Mouse (Mus musculus): ENCODE measurements around the gene Rgl2. TPM values are rescaled to one million over a fixed set of nuclear protein-coding genes. Genes with fewer than 3 reads are reported as not detected.

Gene Rgl2
- 184 TPM for polyA plus RNA-seq (2017; shearing (Covaris generic))

GRCm38 (mm10) chr17:33929371-33930279 lies at the start of gene Rgl2:
TSS of gene Rgl2 (plus strand) at chr17:33929543.

DNA sequence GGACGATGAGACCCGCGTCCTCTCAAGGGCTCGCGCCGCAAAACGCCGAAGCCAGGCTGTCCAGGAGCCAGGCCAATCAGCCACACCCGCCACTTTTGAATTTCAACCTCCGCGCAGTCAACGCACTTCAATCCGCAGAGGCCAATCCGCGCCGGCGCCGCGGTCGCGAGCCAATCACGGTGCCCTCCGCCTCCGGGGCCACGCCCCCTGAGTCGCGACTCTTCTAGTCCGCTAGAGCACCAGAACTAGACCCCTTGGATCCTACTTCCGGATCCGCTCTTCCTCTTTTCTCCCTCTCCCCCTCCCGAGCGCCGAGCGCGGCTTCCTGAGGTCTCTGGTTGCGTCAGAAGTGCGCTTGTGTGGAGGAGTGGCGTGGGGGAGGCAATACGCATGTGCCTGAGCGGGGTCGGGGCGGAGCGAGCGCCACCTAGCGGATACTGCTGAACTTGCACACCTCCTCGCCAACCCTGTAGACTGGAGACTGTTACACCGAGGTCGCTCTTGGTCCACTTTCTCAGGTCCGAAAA lies 38.7 kb upstream of the Rgl2 start, which contains the start of gene Kifc1:
TSS of gene Kifc1 (minus strand) at position 129 of the 527 bp plus-strand sequence.

GRCm38 (mm10) chr17:33904835-33905234 lies 24.5 kb upstream of the Rgl2 start, which contains the start of gene Platr17:
TSS of gene Platr17 (plus strand) at chr17:33905135.

DNA sequence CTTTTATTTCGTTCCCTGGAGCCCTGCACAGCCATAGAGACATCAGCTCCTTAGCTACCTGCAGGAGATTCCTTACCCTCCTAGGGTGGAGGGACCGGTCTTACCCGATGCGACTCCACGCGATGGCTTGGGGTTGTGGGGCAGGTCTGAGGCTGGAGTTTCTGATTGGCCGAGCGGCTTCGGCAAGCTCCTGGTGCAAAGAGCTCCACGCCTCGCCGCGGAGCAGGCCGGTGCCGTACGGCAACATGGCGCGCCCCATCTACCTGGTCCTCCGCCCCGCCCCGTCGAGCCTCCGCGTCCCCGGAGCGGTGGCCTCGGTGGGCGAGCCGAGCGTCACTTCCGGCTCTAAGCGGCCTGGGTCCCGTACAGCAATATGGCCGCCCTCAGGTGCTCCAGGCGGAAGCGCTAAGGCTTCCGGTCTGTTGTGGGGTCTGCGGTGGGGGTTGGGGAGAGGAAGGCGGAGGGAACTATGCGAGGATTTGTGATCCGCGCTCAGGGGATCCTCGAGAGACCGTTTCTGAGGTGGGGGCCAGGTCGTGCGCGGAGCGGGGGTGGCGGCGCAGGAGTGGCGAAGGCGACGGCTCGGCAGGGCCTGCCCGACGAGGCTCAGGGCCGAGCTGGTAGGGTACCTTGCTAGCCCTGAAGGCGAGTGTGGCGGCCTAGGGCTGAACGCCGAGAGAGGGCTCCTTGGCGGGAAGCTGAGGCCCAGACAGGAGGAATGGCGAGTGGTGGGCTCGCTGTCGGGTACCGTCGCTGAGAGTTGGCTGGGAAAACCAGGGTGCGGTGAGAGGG lies 20.1 kb upstream of the Rgl2 start, which contains the start of gene Daxx:
TSS of gene Daxx (plus strand) at position 338 of the 792 bp plus-strand sequence.

DNA sequence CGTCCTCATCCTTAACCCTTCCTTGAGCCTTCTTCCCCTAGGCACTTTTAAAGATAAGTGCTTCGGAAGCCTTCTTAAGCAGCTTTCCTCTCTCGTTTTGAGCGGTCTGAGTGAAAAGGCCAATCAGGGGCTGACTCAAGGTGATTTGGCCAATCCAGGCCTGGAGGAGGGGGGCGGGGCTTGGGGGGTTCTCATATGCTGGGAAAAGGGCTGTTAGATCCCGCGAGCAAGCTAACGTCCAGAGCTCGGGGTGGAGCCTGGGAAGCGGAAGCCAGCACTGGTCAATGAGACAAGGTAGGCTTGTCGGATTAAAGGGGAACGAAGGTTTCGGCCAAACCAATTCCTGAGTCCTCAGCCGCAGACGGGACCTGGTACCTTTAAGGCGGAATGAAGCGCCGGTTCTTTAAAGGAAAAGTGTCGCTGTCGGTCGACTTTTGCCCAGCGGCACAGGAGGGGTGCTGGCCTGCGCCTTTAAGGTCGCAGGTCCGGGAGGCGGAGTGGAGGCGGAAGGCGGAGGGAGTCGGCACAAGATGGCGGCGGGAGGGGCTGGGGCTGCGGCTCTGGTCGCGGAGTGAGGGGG lies 13.6 kb upstream of the Rgl2 start, which contains the start of the genes Tapbp and Zbtb22:
TSS of gene Tapbp (plus strand) at position 229 of the 580 bp plus-strand sequence.
TSS of gene Zbtb22 (plus strand) at position 234 of the 580 bp plus-strand sequence.

GRCm38 (mm10) chr17:33940206-33940805 lies 11.0 kb downstream of the Rgl2 start, which contains the start of the genes Pfdn6 and Wdr46:
TSS of gene Pfdn6 (minus strand) at chr17:33940343.
TSS of gene Wdr46 (plus strand) at chr17:33940660.

DNA sequence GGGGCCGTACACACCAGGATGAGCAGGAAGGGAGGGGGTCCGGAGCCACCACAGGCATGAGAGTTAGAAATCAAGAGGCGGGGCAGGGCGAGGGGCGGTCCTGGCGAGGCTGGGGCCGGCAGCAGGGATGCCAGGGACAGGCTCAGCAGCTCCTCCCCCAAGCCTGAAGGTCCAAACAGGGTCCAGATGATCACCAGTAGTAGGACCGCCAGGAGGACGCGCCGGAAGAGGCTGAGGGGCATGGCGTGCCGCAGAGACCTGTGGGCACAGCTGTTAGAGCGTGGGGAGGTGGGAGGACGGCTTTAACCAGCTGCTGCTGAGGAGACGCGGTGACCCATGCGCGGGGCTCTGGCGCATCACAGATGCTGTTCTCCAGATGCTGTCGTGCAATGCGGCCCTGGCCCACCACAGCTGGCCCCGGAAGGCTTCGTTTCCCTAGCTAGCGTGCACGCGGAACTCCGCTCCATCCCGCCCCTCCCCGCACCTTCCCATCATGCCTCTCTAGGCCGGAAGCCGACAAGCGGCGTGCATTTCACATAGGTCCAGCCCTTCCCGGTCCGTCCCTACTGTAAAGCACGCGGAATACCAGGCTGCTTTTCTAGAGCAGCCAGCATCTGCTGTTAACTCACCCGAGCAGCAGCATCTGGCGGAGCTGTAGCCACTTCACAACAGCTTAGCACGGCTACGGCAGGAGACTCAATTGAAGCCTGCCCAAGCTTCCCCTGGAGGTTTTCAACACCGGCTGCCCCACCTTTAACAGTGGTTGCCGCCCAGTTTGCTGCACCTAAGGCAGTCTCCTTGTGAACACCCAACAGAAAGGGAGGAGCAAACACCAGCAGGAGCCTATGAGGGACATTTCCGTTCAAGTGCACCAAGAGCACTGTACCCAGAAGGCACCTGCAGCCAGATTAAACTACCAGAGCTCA lies 21.9 kb downstream of the Rgl2 start, which contains the start of gene B3galt4:
TSS of gene B3galt4 (minus strand) at position 468 of the 926 bp plus-strand sequence.

GRCm38 (mm10) chr17:33955555-33956214 lies 26.3 kb downstream of the Rgl2 start, which contains the start of the genes Vps52 and Rps18:
TSS of gene Vps52 (plus strand) at chr17:33955812.
TSS of gene Rps18 (minus strand) at chr17:33956001.

Other genes starting within 250 kb of the Rgl2 start
- gene Hnrnpm, start 242.7 kb upstream of the Rgl2 start, polyA plus RNA-seq (2017; shearing (Covaris generic)), result 381 TPM
- gene March2, start 210.9 kb upstream of the Rgl2 start, polyA plus RNA-seq (2017; shearing (Covaris generic)), result 122 TPM
- gene Rab11b, start 169.0 kb upstream of the Rgl2 start, polyA plus RNA-seq (2017; shearing (Covaris generic)), result 284 TPM
- gene Angptl4, start 147.7 kb upstream of the Rgl2 start, polyA plus RNA-seq (2017; shearing (Covaris generic)), result 4.3 TPM
- gene Kank3, start 119.0 kb upstream of the Rgl2 start, polyA plus RNA-seq (2017; shearing (Covaris generic)), result 8.6 TPM
- gene Rps28, start 105.0 kb upstream of the Rgl2 start, polyA plus RNA-seq (2017; shearing (Covaris generic)), result 904 TPM
- 318 TPM for gene Ndufa7, start 105.0 kb upstream of the Rgl2 start, polyA plus RNA-seq (2017; shearing (Covaris generic))
- 19.6 TPM for gene Cd320, start 86.5 kb upstream of the Rgl2 start, polyA plus RNA-seq (2017; shearing (Covaris generic))
- gene Gm7029, start 55.7 kb upstream of the Rgl2 start, polyA plus RNA-seq (2017; shearing (Covaris generic)), result not detected
- 9.8 TPM for gene Kifc1, start 38.9 kb upstream of the Rgl2 start, polyA plus RNA-seq (2017; shearing (Covaris generic))
- gene Platr17, start 24.4 kb upstream of the Rgl2 start, polyA plus RNA-seq (2017; shearing (Covaris generic)), result 4.2 TPM
- gene Daxx, start 20.1 kb upstream of the Rgl2 start, polyA plus RNA-seq (2017; shearing (Covaris generic)), result 123 TPM
- gene Tapbp, start 13.6 kb upstream of the Rgl2 start, polyA plus RNA-seq (2017; shearing (Covaris generic)), result 644 TPM
- gene Zbtb22, start 13.6 kb upstream of the Rgl2 start, polyA plus RNA-seq (2017; shearing (Covaris generic)), result 22.0 TPM
- gene Pfdn6, start 10.8 kb downstream of the Rgl2 start, polyA plus RNA-seq (2017; shearing (Covaris generic)), result 142 TPM
- gene Wdr46, start 11.1 kb downstream of the Rgl2 start, polyA plus RNA-seq (2017; shearing (Covaris generic)), result 72.1 TPM
- gene B3galt4, start 21.9 kb downstream of the Rgl2 start, polyA plus RNA-seq (2017; shearing (Covaris generic)), result 34.4 TPM
- 76.7 TPM for gene Vps52, start 26.3 kb downstream of the Rgl2 start, polyA plus RNA-seq (2017; shearing (Covaris generic))
- 2,208 TPM for gene Rps18, start 26.5 kb downstream of the Rgl2 start, polyA plus RNA-seq (2017; shearing (Covaris generic))
- gene H2-K1, start 70.8 kb downstream of the Rgl2 start, polyA plus RNA-seq (2017; shearing (Covaris generic)), result 11,991 TPM
- 35.8 TPM for gene Ring1, start 95.1 kb downstream of the Rgl2 start, polyA plus RNA-seq (2017; shearing (Covaris generic))
- 310 TPM for gene H2-Ke6, start 98.5 kb downstream of the Rgl2 start, polyA plus RNA-seq (2017; shearing (Covaris generic))
- 128 TPM for gene Slc39a7, start 102.1 kb downstream of the Rgl2 start, polyA plus RNA-seq (2017; shearing (Covaris generic))
- gene Rxrb, start 102.3 kb downstream of the Rgl2 start, polyA plus RNA-seq (2017; shearing (Covaris generic)), result 72.5 TPM
- gene Col11a2, start 109.9 kb downstream of the Rgl2 start, polyA plus RNA-seq (2017; shearing (Covaris generic)), result 3.9 TPM
- 27.0 TPM for gene H2-Oa, start 162.8 kb downstream of the Rgl2 start, polyA plus RNA-seq (2017; shearing (Covaris generic))
- 96.3 TPM for gene H2-DMa, start 190.0 kb downstream of the Rgl2 start, polyA plus RNA-seq (2017; shearing (Covaris generic))
- 212 TPM for gene Brd2, start 193.1 kb downstream of the Rgl2 start, polyA plus RNA-seq (2017; shearing (Covaris generic))
- gene H2-DMb2, start 213.8 kb downstream of the Rgl2 start, polyA plus RNA-seq (2017; shearing (Covaris generic)), result 4.9 TPM
- gene H2-DMb1, start 223.5 kb downstream of the Rgl2 start, polyA plus RNA-seq (2017; shearing (Covaris generic)), result 2.7 TPM